17 mouse cellular contexts compared by ENCODE assay signal in the genomic region with DNA sequence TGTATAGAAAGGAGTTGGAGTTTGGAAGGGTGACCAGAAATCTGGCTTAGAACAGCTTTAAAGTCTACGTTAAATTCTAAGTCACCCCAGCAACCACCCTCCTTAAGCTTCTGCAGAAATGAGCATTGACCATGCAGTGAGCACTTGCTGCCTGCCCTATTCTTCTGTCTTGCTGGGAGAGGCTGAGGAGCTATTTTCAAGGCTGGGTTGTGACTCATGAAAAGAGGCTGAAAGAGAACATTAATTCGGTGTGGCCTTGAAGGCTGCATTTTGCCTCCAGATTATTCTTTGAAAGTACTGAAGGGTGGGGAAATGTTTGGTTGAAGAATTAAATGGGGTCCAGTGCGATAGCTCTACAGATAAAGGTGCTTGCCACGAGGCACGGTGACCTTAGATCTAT. TPM values are rescaled to one million over a fixed set of nuclear protein-coding genes. Genes with fewer than 3 reads are reported as not detected.
A peak's percentile ranks its signal among the peaks of the same experiment; 100 is the strongest.
DNase-seq lines count a peak whose midpoint lies in the region.
"Had no signal": no experiment of that assay in that cellular context is flagged by ENCODE, and none has a peak within 500 bp of the region (broad histone marks: within the 10 kb centered on the region; RNA-seq: fewer than 3 reads in every experiment).

No protein-coding gene starts in this region.

- DNase-seq in adrenal gland, adult (ENCODE audit: inconsistent age in 2 of 2, low spot score in 1 of 2): peak; percentile 38 to 75
- no peak for DNase-seq in adrenal gland, postnatal 25 days
- peak; percentile 19 for DNase-seq in adrenal gland, adult 8-10 months
- peak; percentile 14 for DNase-seq in adrenal gland, postnatal 14 days
- DNase-seq in brain, adult 2 months (ENCODE audit: low read depth, low spot score): peak; percentile 1
- DNase-seq in frontal cortex, postnatal 10 days (ENCODE audit: low spot score in 2 of 2): no peak
- no peak for DNase-seq in frontal cortex, postnatal 25 days (ENCODE audit: low spot score in 2 of 2)
- DNase-seq: B cell, adult 2 months; cerebellum, adult 11 months; cerebellum, adult 18-20 months; cerebellum, adult 8-10 months; cerebellum, adult 9-11 months; cerebellum, postnatal 14 days; cerebellum, postnatal 36 days; forebrain, postnatal 0 days; gastrocnemius, adult 2 months had no signal

RNA-seq across cellular contexts. Expression of a gene that starts 28.5 kb away (rescaled TPM):
- 0.76 and 1.6 TPM in 2 replicates for total RNA-seq in adrenal gland, postnatal 25 days (2021)
- total RNA-seq in adrenal gland, adult 8-10 months (2022): 1 to 10 TPM; 1.1 to 2.4 (median 1.5) TPM
- 6.0 and 6.7 TPM in 2 replicates for total RNA-seq in adrenal gland, postnatal 14 days (2021)
- total RNA-seq: CH12.LX had no signal

Comparison
In these comparisons a context has a peak if more than half of its experiments do, and no peak if none do; other contexts are left out.
1. DNase-seq: peak in adrenal gland, adult (2 of 2), adrenal gland, adult 8-10 months (single experiment), adrenal gland, postnatal 14 days (single experiment) and brain, adult 2 months (single experiment); none in adrenal gland, postnatal 25 days (single experiment), frontal cortex, postnatal 10 days (0 of 2) and frontal cortex, postnatal 25 days (0 of 2).